Mouse (Mus musculus) liver, embryonic 14.5 days (tissue): ENCODE data around the gene Als2cr12.

ENCODE experiments used
- CTCF ChIP-seq: IDR thresholded peaks from 2 replicates; pipeline ENCODE4 v1.5.1; 2016; ENCODE audit warnings: antibody characterized with exemption, low read depth, control low read depth
- EP300 ChIP-seq: IDR thresholded peaks from 2 replicates; pipeline ENCODE4 v1.6.1; 2016; ENCODE audit warnings: antibody characterized with exemption, low read depth

DNA sequence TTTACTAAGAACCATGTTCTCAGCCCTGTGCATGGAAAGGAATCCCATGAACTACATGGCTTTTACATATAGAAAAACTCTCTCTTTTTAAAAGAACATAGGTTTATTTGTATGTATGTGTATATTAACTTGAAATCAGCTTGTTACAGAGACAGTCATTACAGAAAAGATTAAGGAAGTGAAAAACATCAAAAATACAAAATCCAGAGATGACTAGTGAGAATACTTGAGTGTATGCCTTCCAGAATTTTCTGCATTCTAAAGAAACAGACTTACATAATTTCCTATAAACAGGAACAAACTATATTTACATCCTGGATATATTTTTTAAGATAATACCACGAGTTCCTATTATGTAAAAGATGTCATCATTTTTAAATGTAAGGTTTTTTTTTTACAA, 2.1 kb downstream of the Als2cr12 start:
- TF ChIP-seq CTCF (no peak), EP300 (no peak)
